Mouse (Mus musculus) heart, adult 2 months (tissue): ENCODE measurements around the gene Pole3.

ENCODE experiments used
- CTCF ChIP-seq: fragments of 200-600 bp; IDR thresholded peaks from 2 replicates; pipeline ENCODE4 v1.8.1; 2022; ENCODE audit warnings: antibody characterized with exemption, mild to moderate bottlenecking, moderate library complexity
- POLR2A ChIP-seq: fragments of 200-500 bp; IDR thresholded peaks from 2 replicates; pipeline ENCODE4 v1.6.1; 2011; ENCODE audit warnings: mild to moderate bottlenecking, low read depth, low read length, control low read depth; ENCODE audit not compliant: insufficient read depth

GRCm38 (mm10) chr4:62525489-62525811 is 582 bp upstream of the Pole3 start:
- no peak for TF ChIP-seq CTCF
- no peak for TF ChIP-seq POLR2A
